Mouse (Mus musculus): ENCODE measurements around the gene Chdh.

- TF ChIP-seq CTCF (conservative IDR thresholded peaks at IDR 0.05 in 1 of 2, IDR thresholded peaks at IDR 0.05 in 1 of 2; ENCODE audit: low read depth in 2 of 2, low read length in 2 of 2) (no peak), USF1 (IDR thresholded peaks at IDR 0.05; ENCODE audit: low read depth, low read length) (no peak), POLR2A (IDR thresholded peaks at IDR 0.05; ENCODE audit: low read depth, low read length) (no peak), TBP (conservative IDR thresholded peaks at IDR 0.05; ENCODE audit: low read depth, low read length) (no peak), ETS1 (conservative IDR thresholded peaks at IDR 0.05; ENCODE audit: low read depth, low read length) (no peak), HCFC1 (IDR thresholded peaks at IDR 0.05; ENCODE audit: low read depth, low read length) (no peak), KAT2A (IDR thresholded peaks at IDR 0.05; ENCODE audit: insufficient replicate concordance, low read length) (no peak), CHD1 (IDR thresholded peaks at IDR 0.05; ENCODE audit: low read depth, low read length) (no peak), MEF2A (IDR thresholded peaks at IDR 0.05; ENCODE audit: borderline replicate concordance, low read depth, low read length) (no peak), EP300 (IDR thresholded peaks at IDR 0.05; ENCODE audit: low read length) (no peak), MAX (IDR thresholded peaks at IDR 0.05; ENCODE audit: low read length) (no peak), RAD21 (IDR thresholded peaks at IDR 0.05; ENCODE audit: low read depth, low read length) (no peak), NRF1 (IDR thresholded peaks at IDR 0.05; ENCODE audit: low read depth, low read length) (no peak)
Measured at GRCm38 (mm10) chr14:30022471-30022870, 13.6 kb downstream of the Chdh start.

All from CH12.LX (cell line).